Mouse (Mus musculus) neural tube, embryonic 13.5 days (tissue): ENCODE results near the gene Gm38655. TPM values are rescaled to one million over a fixed set of nuclear protein-coding genes. Genes with fewer than 3 reads are reported as not detected.

Experiments used
- ATAC-seq: fragments of 200-750 bp; cut with Nextera tagmentation; 2 replicates; pipeline ENCODE4 v1.8.0; 2017; ENCODE audit warnings: low read depth, mild to moderate bottlenecking, moderate TSS enrichment, moderate library complexity
- H3K27ac ChIP-seq: fragments of 300-500 bp; sonication (generic); replicated peaks from 2 replicates; pipeline ENCODE4 v1.5.1; 2015; ENCODE audit warnings: moderate library complexity, mild to moderate bottlenecking, inconsistent platforms
- H3K27me3 ChIP-seq: fragments of 300-500 bp; sonication (generic); 2 replicates; pipeline ENCODE4 v1.6.1; 2015; ENCODE audit warnings: mild to moderate bottlenecking, inconsistent platforms
- H3K36me3 ChIP-seq: fragments of 300-500 bp; sonication (generic); 2 replicates; pipeline ENCODE4 v1.6.1; 2015; ENCODE audit warnings: mild to moderate bottlenecking, inconsistent platforms
- H3K4me1 ChIP-seq: fragments of 300-500 bp; sonication (generic); replicated peaks from 2 replicates; pipeline ENCODE4 v1.6.1; 2015; ENCODE audit warnings: inconsistent platforms
- H3K4me2 ChIP-seq: fragments of 300-500 bp; sonication (generic); 2 replicates; pipeline ENCODE4 v1.6.1; 2015; ENCODE audit warnings: inconsistent platforms, mild to moderate bottlenecking, moderate library complexity
- H3K4me3 ChIP-seq: fragments of 300-500 bp; sonication (generic); 2 replicates; pipeline ENCODE4 v1.5.1; 2015; ENCODE audit warnings: mild to moderate bottlenecking, inconsistent platforms
- H3K9ac ChIP-seq: fragments of 300-500 bp; sonication (generic); 2 replicates; pipeline ENCODE4 v1.6.1; 2015; ENCODE audit warnings: moderate library complexity, mild to moderate bottlenecking, inconsistent platforms
- H3K9me3 ChIP-seq: fragments of 300-500 bp; sonication (generic); 2 replicates; pipeline ENCODE4 v1.6.1; 2016; ENCODE audit warnings: inconsistent platforms
- WGBS: fragments of 180-500 bp; shearing (Covaris S2); methylation state at CpG from one replicate; pipeline ENCODE4 v1.1.7; 2015; 5-methylcytosine and 5-hydroxymethylcytosine counted together
- polyA plus RNA-seq: library from polyadenylated mRNA; unstranded; fragments of >200 nt; fragmentation: Nextera tagmentation; extraction: Ambion mirVana; gene quantifications from 2 replicates; pipeline ENCODE4 v1.2.1, GENCODE M21; 2015

Gene Gm38655
- polyA plus RNA-seq, 1 experiment from 2014 or later: not detected

DNA sequence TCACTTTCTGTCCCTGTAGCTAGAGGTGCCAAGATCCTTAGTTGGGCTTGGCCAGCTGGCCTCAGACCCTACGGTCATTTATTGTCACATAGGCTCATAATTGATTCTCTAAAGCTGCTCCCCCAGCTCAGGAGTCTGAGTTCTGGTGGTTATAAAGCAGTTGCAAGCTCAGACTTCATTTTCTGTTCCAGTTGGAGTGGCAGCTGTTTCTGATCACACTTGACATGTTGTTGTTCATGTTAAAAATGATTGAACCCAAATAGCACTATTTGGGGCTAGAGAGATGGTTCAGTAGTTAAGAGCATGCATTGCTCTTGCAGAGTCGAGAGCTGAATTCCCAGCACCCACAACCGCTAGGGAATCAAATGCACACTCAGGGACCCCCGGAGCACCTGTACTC is 34.7 kb upstream of the Gm38655 start:
- Histone ChIP-seq H3K4me1 (no peaks in the 10 kb centered on the region), H3K4me3 (no peak overlapping the region), H3K9ac (no peak overlapping the region), H3K9me3 (no peaks in the 10 kb centered on the region), H3K27ac (no peak overlapping the region), H3K27me3 (no peaks in the 10 kb centered on the region), H3K36me3 (peaks cover 98% of the 10 kb centered on the region), H3K4me2 (no peak overlapping the region)
- ATAC-seq: no peak
- 94% methylated on average over 4 of the region's 4 CpGs for WGBS

- Histone ChIP-seq H3K4me1 (no peaks in the 10 kb centered on the region), H3K4me2 (no peak overlapping the region), H3K9me3 (no peaks in the 10 kb centered on the region), H3K27me3 (no peaks in the 10 kb centered on the region), H3K4me3 (no peak overlapping the region), H3K27ac (no peak overlapping the region), H3K36me3 (peaks cover 82% of the 10 kb centered on the region), H3K9ac (no peak overlapping the region)
- WGBS: 90% methylated on average over 4 of the region's 4 CpGs
- no peak for ATAC-seq
These were observed 27.1 kb upstream of the Gm38655 start for GRCm38 (mm10) chr17:25202401-25202800.

- peak overlapping the region; percentile 95 for H3K9ac ChIP-seq
- H3K36me3 ChIP-seq: peaks cover 31% of the 10 kb centered on the region
- peaks cover 37% of the 10 kb centered on the region for H3K4me1 ChIP-seq
- WGBS: 4% methylated on average over 16 of the region's 16 CpGs
- H3K27me3 ChIP-seq: no peaks in the 10 kb centered on the region
- ATAC-seq: no peak
- peak overlapping the region; percentile 99 for H3K4me3 ChIP-seq
- no peaks in the 10 kb centered on the region for H3K9me3 ChIP-seq
- H3K27ac ChIP-seq: no peak overlapping the region
- H3K4me2 ChIP-seq: peak overlapping the region; percentile 88
These were observed 13.8 kb upstream of the Gm38655 start for GRCm38 (mm10) chr17:25189091-25189490.

- peaks cover 24% of the 10 kb centered on the region for H3K36me3 ChIP-seq
- under 1% methylated on average over 97 of the region's 104 CpGs for WGBS
These were observed 13.1 kb upstream of the Gm38655 start, which contains the start of gene Unkl for GRCm38 (mm10) chr17:25188150-25189031. TSS of gene Unkl (plus strand) at chr17:25188397.

GRCm38 (mm10) chr17:25187784-25188149 is 12.5 kb upstream of the Gm38655 start:
- peak overlapping the region; percentile 95 for H3K9ac ChIP-seq
- 10% methylated on average over 11 of the region's 11 CpGs for WGBS

More at GRCm38 (mm10) chr17:25188150-25189031, 13.1 kb upstream of the Gm38655 start, which contains the start of gene Unkl:
- peak within 1 kb of the TSS; percentile 88 for H3K4me2 ChIP-seq
- peak within 1 kb of the TSS; percentile 67 for H3K27ac ChIP-seq
- peak within 1 kb of the TSS; percentile 99 for H3K4me3 ChIP-seq
- H3K4me1 ChIP-seq: peaks cover 42% of the 10 kb centered on the region
- H3K9ac ChIP-seq: peak within 1 kb of the TSS; percentile 95
- no peaks in the 10 kb centered on the region for H3K9me3 ChIP-seq
- no peaks in the 10 kb centered on the region for H3K27me3 ChIP-seq
- ATAC-seq: peak; percentile 34; the same call in 1 of the 2 replicates

DNA sequence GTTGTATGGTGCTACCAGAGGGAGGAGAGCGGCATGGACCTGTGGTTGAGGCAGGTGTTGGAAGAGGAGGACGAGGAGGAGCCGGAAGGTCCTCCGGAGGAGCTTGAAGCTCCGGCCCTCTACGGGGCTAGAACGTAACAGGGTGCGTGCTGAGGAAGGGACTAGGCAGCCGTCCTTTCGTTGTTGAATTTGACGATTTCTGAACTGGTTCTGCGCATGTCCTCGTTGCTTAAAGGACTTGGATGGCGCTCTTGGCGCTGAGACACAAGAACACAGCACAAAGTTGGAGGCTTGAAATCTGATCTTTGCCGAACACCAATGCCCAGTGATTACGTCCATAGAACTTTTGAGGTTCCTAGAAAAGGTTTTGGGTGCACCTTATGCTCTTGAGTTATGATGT is 9.7 kb upstream of the Gm38655 start:
- Histone ChIP-seq H3K27ac (peak overlapping the region; percentile 70; the same call in 1 of the 2 replicates), H3K27me3 (no peaks in the 10 kb centered on the region; the same call in 1 of the 2 replicates), H3K4me2 (peak overlapping the region; percentile 98), H3K4me3 (peak overlapping the region; percentile 84), H3K4me1 (peaks cover 43% of the 10 kb centered on the region), H3K9me3 (no peaks in the 10 kb centered on the region), H3K9ac (peak overlapping the region; percentile 84), H3K36me3 (0 out of 2 replicates have a peak, but pooled peaks cover 4% of the 10 kb centered on the region)
- 0 out of 2 replicates have a peak, but pooled peaks have one; percentile 4 for ATAC-seq
- 9% methylated on average over 17 of the region's 17 CpGs for WGBS

More at GRCm38 (mm10) chr17:25187784-25188149, 12.5 kb upstream of the Gm38655 start:
- H3K27ac ChIP-seq: peak overlapping the region; percentile 67; the same call in 1 of the 2 replicates
- no peaks in the 10 kb centered on the region for H3K27me3 ChIP-seq
- peak overlapping the region; percentile 99 for H3K4me3 ChIP-seq
- H3K9me3 ChIP-seq: no peaks in the 10 kb centered on the region
- H3K4me2 ChIP-seq: peak overlapping the region; percentile 88
- peaks cover 45% of the 10 kb centered on the region for H3K4me1 ChIP-seq
- H3K36me3 ChIP-seq: peaks cover 20% of the 10 kb centered on the region; the same call in 1 of the 2 replicates
- no peak for ATAC-seq

- H3K9me3 ChIP-seq: no peaks in the 10 kb centered on the region
- peak within 1 kb of the TSS; percentile 84 for H3K4me3 ChIP-seq
- H3K9ac ChIP-seq: peak within 1 kb of the TSS; percentile 84
- ATAC-seq: peak; percentile 87
- H3K4me1 ChIP-seq: peaks cover 35% of the 10 kb centered on the region
- no peaks in the 10 kb centered on the region; the same call in 1 of the 2 replicates for H3K27me3 ChIP-seq
- H3K27ac ChIP-seq: peak within 1 kb of the TSS; percentile 92
- under 1% methylated on average over 50 of the region's 50 CpGs for WGBS
- H3K4me2 ChIP-seq: peak within 1 kb of the TSS; percentile 98
- H3K36me3 ChIP-seq: 0 out of 2 replicates have a peak, but pooled peaks cover 4% of the 10 kb centered on the region
These were observed 8.9 kb upstream of the Gm38655 start, which contains the start of gene BC003965 for GRCm38 (mm10) chr17:25184129-25184691. TSS of gene BC003965 (plus strand) at chr17:25184554.

GRCm38 (mm10) chr17:25183232-25183631 is 8.0 kb upstream of the Gm38655 start:
- H3K27me3 ChIP-seq: peaks cover 5% of the 10 kb centered on the region; the same call in 1 of the 2 replicates
- H3K36me3 ChIP-seq: 0 out of 2 replicates have a peak, but pooled peaks cover 4% of the 10 kb centered on the region
- H3K9ac ChIP-seq: peak overlapping the region; percentile 84
- H3K4me3 ChIP-seq: peak overlapping the region; percentile 84; the same call in 1 of the 2 replicates
- peak overlapping the region; percentile 98 for H3K4me2 ChIP-seq
- 0 out of 2 replicates have a peak overlapping the region, but pooled peaks have one; percentile 92 for H3K27ac ChIP-seq
- ATAC-seq: no peak
- H3K9me3 ChIP-seq: no peaks in the 10 kb centered on the region
- H3K4me1 ChIP-seq: peaks cover 31% of the 10 kb centered on the region

DNA sequence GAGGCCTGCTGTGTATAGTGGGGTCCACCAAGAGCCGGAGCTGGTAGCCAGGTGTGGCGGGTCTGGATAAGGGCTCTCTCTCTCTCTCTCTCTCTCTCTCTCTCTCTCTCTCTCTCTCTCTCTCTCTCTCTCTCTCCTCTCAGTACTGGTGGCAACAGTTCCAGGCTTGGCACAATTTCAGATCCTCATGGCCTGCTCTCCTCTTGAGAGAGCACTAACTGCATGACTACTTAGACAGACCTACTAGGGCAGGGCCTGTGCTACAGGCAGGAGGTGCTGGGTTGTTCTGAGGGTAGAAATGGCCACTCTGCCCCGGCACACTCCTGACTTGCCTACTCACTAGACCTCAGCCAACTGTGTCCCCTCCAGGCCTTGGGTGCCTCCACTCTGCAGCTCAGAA is 2.7 kb downstream of the Gm38655 start:
- ATAC-seq: no peak
- 98% methylated on average over 3 of the region's 3 CpGs for WGBS
- no peak overlapping the region for H3K9ac ChIP-seq

DNA sequence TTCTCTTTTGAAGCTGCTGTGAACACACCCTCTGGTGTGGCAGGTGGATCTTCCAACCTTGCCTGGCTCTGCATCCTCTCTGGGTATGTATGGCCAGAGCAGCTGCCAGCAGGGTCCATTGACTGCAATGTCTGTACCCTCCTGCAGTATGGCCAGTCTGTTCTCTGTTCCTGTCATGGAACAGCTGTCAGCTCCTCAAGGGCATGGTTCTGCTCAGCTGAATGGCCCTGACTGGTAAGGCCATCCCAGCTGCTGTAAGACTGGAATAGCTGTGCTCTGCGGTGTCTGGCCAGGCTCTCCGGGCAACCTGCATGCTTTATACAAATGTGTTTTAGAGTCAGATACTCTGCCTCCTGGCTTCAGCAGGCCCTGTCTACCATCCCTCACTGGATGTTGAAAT is 5.6 kb downstream of the Gm38655 start:
- H3K27ac ChIP-seq: no peak overlapping the region
- no peak for ATAC-seq
- WGBS: 95% methylated on average over 2 of the region's 2 CpGs
- H3K4me3 ChIP-seq: no peak overlapping the region
- H3K4me1 ChIP-seq: no peaks in the 10 kb centered on the region
- no peaks in the 10 kb centered on the region for H3K9me3 ChIP-seq
- no peaks in the 10 kb centered on the region for H3K36me3 ChIP-seq
- no peak overlapping the region for H3K4me2 ChIP-seq
- no peak overlapping the region for H3K9ac ChIP-seq
- H3K27me3 ChIP-seq: no peaks in the 10 kb centered on the region

More for the DNA sequence above, 2.7 kb downstream of the Gm38655 start:
- Histone ChIP-seq H3K27ac (no peak overlapping the region), H3K4me2 (no peak overlapping the region), H3K4me1 (no peaks in the 10 kb centered on the region), H3K36me3 (no peaks in the 10 kb centered on the region), H3K27me3 (no peaks in the 10 kb centered on the region), H3K4me3 (no peak overlapping the region), H3K9me3 (no peaks in the 10 kb centered on the region)

DNA sequence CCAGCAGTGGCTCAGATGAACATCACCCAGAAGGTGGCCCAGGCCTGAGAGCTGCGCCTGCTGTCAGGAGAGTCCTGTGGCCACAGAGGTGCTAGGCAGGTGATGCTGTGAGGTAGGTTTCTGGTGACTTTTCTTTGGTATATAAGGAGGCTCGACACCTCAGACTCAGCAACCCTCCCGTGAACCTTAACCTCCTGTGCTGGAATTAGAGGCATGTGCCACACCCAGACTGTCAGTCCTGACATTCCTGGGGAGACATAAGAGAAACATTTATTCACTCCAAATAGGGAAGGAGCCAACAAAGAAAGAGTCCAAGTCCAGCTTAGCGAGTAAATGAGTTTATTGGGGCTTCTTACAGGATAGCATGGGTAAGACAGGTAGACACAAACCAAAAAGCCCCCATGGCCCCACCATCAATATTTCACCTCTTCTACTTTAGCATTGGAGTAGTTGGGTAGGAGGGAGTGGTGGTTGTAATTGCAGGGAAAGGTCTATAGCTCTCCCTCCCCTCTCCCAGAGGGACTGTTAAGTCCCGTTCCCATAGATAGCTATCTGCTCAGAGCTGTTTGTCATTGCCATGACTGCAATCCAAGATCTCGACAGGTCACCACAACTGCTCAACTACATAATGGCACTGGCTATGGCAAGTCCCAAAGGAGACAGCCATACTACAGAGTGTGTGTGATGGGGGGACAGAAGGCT is 9.2 kb downstream of the Gm38655 start:
- no peaks in the 10 kb centered on the region for H3K4me1 ChIP-seq
- H3K27me3 ChIP-seq: no peaks in the 10 kb centered on the region
- no peak overlapping the region for H3K4me3 ChIP-seq
- H3K36me3 ChIP-seq: peaks cover 13% of the 10 kb centered on the region
- no peak overlapping the region for H3K9ac ChIP-seq
- no peak overlapping the region for H3K4me2 ChIP-seq
- H3K9me3 ChIP-seq: no peaks in the 10 kb centered on the region
- 68% methylated on average over 6 of the region's 6 CpGs for WGBS
- H3K27ac ChIP-seq: no peak overlapping the region
- no peak for ATAC-seq
